Mouse (Mus musculus) T-cell, adult 2 months (primary cell): Measurements from ENCODE around the gene Ncapd2.

Experiments used
- DNase-seq: peaks from one replicate; pipeline ENCODE4 v3.0.0; 2022; ENCODE audit warnings: low spot score

The Ncapd2 gene

GRCm38 (mm10) chr6:125147329-125147728 lies 44.2 kb downstream of the Ncapd2 start:
- no peak for DNase-seq

- no peak for DNase-seq
These were observed 44.7 kb downstream of the Ncapd2 start for GRCm38 (mm10) chr6:125146797-125147196.

GRCm38 (mm10) chr6:125146148-125146547 lies 45.4 kb downstream of the Ncapd2 start:
- DNase-seq, result no peak

DNA sequence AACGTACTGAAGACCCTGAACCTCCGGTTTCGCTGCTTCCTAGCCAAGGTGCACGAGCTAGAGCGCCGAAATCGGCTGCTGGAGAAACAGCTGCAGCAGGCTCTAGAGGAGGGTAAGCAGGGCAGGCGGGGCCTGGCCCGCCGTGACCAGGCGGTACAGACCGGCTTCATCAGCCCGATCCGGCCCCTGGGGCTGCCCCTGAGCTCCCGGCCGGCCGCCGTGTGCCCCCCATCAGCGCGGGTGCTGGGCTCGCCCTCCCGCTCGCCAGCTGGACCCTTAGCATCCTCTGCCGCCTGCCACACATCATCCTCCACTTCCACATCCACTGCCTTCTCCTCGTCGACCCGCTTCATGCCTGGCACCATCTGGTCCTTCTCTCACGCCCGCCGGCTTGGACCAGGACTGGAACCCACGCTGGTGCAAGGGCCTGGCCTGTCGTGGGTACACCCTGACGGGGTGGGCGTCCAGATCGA lies 46.0 kb downstream of the Ncapd2 start:
- peak; percentile 25 for DNase-seq

- DNase-seq, result peak; percentile 79
These were observed 46.5 kb downstream of the Ncapd2 start, which contains the start of gene Iffo1 for GRCm38 (mm10) chr6:125145001-125145400. TSS of gene Iffo1 (plus strand) at chr6:125145241.

GRCm38 (mm10) chr6:125143904-125144303 lies 47.6 kb downstream of the Ncapd2 start:
- no peak for DNase-seq

GRCm38 (mm10) chr6:125143128-125143527 lies 48.4 kb downstream of the Ncapd2 start:
- no peak for DNase-seq

- no peak for DNase-seq
These were observed 49.1 kb downstream of the Ncapd2 start for GRCm38 (mm10) chr6:125142436-125142835.

GRCm38 (mm10) chr6:125139747-125140146 lies 51.8 kb downstream of the Ncapd2 start:
- no peak for DNase-seq

DNA sequence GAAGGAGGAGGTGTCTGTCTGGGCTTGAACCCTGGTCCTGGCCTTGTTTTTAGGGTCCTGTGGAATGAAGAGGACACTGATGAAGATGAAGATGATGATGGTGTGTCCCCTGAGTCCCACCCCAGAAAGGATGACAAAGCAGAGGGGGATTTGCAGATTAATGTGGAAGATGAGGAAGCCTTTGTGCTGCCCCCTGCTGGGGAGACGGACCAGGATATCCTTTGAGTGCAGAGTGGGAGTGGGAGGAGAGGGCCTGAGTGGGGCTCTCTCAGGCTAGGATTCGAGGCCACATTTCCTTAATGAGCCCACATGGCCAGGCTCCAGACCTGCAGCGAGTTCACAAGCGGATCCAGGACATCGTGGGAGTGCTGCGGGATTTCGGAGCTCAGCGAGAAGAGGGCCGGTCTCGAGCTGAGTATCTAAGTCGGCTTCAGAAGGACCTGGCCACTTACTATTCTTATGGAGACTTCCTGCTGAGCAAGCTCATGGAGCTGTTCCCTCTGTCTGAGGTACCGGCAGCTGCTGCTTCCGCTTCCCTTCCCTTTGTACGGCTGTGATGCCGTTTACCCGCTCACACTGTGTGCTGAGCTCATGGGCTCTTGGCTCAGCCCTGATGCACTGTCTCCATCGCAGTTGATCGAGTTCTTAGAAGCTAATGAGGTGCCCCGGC lies 54.4 kb downstream of the Ncapd2 start:
- peak; percentile 30 for DNase-seq

- no peak for DNase-seq
These were observed 59.0 kb downstream of the Ncapd2 start for GRCm38 (mm10) chr6:125132470-125132869.

DNA sequence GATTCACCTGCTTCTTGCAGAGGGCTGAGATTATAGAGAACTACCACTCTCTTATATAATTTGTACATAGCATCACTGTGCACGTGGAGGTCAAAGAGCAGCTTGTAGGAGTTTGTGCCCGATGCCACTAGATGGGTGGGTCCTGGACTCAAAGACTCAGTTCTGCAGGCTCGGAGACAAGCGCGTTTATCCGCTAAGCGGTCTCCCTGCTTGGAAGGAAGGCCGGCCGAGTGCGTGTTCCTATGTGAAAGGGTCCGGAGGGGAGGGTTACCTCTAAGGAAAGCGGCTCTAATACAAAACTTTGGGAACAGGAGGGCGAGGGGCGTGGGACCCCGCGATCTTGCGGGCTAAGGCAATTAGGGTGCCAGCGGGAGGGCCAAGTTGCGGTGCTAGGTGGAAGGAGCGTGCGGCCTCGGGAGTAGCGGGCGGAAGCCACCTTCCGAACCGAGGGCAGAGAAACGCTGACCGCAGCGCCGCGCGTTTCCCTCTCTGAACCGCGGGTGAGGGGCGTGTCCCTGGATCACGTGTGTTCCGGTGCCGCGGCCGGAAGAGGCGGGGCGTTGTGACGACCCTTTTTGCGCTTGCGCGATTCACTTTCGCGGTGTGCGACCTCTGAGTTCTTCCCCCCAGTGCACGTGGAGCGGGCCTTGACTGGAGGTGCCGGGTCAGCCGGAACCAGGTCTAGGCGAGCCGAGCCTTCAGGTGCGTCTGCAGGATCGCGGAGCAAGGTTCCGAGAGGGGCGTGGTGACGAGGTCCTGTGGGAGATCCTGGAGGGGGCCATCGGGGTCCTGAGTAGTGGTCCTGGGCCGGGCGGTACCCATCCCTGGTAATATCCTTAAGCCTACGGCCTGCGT lies 60.0 kb downstream of the Ncapd2 start, which contains the start of gene Nop2:
Gene Nop2 (plus strand): TSS at position 608 of the 855 bp plus-strand sequence.
- peak; percentile 91 for DNase-seq

- no peak for DNase-seq
These were observed 61.6 kb downstream of the Ncapd2 start for GRCm38 (mm10) chr6:125129710-125130402.

DNA sequence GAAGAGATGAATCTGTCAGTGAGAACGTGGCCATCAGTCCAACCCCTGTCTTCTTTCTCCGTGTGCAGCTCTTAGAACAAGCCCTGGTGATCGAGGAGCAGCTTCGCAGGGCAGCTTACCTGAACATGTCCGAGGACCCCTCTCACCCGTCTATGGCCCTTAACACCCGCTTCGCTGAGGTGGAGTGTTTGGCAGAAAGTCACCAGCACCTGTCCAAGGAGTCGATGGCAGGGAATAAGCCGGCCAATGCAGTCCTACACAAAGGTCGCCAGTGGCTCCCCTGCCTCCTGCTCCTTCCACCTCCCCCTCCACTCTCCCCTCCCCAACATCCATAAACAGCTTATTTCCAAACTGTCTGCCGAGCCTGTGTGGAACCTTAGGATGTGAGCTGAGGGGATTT lies 62.8 kb downstream of the Ncapd2 start:
- DNase-seq, result no peak

DNA sequence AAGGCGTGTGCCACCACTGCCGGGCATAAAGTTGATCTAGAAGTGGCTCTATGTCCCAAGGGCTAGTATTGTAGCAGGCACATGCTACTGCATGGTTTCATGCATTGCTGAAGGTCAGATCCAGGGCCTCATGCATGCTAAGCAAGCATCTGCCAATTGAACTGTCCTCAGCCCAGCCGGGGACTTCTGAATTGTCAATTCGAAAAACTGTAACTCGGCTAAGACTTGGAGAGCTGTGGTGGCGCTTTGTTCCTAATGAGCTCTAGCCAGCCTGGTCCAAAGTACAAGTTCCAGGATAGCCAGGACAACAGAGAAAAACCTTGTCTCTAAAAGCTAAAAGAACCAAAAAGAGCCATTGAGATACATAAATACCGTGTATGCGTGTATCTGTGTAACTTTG lies 72.1 kb downstream of the Ncapd2 start:
- DNase-seq, result no peak
